Mouse (Mus musculus): ENCODE data around the gene Akt3.
A peak's percentile ranks its signal among the peaks of the same experiment; 100 is the strongest.

Gene Akt3

DNA sequence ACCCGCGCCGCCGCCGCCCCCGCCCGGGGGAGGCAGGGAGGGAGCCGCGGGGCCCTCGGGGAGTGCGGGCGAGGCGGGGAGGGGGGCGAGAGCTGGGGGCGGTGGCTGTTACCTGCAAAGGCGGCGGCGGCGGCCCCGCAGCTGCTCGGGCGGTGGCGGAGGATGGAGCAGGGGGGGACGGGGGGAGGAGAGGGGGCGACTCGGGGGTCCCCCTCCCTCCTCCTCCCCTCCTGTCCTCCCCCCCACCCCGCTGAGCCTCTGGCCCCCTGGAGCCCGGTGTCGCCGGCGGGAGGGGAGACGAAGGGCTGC is at the start of gene Akt3:
Akt3 (minus strand) TSS at position 170 of the 309 bp plus-strand sequence.
- DNase-seq (ENCODE audit: low spot score in 2 of 2): peak in 1 of 2 experiments; percentile 59

DNA sequence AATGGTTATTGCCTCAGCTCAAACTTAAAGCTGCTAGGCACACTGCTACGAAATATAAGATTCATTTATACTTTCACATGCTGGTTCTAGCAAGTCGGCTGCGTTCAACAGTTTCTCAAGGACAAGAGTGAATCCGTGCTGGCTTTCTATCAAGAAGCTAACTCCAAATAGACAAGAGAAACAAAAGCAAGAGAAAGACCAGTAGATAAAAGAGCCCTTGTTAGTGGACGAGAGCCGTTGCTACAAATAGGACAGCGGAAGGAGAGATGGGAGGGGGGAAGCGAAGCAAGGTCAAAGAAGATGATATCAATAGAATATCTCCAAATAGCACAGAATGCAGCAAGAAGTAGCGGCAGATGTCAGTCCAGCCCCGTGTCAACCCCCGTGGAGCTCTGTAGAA is 49.5 kb upstream of the Akt3 start:
- no peak for DNase-seq (ENCODE audit: low spot score in 2 of 2)

DNA sequence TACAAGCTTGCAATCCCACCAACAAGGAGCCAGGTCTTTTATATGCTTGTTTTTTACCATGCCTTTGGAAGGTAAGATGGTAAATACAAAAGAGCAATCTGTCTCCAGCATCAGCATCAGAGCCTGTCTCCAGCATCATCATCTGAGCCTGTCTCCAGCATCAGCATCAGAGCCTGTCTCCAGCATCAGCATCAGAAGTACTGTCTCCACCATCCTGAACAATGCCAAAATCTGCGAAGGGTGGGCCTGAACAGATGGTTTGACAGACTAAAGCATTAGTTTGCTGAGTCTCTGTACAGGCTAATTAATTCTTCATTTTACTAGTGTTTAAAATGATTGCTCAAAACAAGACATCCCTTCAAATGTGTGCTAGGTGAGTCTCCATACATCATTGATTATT is 40.2 kb upstream of the Akt3 start:
- DNase-seq (ENCODE audit: low spot score in 2 of 2): no peak

DNA sequence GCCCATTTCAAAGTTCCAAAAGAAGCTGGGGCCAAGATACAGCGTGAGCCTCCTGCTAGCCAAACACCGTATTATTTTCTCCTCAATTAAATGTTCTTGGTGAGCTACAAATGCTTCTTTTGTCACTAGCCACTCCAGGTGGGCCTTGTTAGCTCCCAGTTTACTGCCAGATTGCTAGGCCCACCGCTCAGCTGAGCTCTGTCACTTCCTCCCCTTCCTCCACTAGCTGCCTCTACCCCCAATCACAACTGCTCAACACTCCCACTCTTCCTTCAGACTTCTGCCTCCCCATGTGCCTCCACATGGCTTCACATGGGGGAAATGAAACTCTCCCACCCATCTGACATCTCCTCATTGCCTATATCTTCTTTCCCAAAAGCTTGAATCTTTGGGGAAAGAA is 28.8 kb upstream of the Akt3 start:
- DNase-seq (ENCODE audit: low spot score in 2 of 2): no peak

DNA sequence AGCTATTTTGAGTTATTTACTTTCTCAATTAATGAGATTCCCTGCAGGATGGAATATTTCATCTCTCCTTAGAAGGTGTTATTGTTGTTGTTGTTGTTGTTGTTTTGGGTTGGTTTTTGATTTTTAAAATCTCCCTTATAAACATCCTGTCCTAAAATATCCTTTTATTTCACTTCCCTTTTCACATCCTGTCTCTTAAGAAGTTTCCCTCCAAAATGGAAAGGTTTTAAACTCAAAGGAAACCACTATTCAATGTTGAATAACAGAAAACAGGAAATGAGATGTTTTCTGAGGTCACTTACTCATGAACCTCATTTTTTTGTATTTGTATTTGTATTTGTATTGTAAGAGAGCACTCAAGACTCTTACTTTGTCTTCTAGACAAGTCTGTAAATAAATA is 23.9 kb upstream of the Akt3 start:
- no peak for DNase-seq (ENCODE audit: low spot score in 2 of 2)

DNA sequence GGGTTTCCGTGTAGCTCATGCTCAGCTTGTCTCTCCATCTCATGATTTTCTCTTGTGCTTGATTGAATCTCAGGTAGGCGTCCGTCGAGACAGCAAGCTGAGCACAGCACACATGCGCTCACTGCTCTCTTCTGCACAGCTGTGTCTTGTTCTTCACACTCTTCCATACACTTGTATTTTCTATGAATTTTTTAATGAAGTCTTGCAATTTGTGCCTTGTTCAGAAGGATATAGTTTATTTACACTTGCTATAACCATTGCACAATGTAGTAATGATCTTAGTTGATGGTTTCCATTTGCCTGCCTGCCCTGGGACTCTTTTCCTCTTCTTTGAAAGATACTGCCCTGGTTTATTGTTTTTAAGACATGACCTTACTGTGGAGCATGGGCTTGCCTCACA is 19.4 kb upstream of the Akt3 start:
- DNase-seq (ENCODE audit: low spot score in 2 of 2): no peak

DNA sequence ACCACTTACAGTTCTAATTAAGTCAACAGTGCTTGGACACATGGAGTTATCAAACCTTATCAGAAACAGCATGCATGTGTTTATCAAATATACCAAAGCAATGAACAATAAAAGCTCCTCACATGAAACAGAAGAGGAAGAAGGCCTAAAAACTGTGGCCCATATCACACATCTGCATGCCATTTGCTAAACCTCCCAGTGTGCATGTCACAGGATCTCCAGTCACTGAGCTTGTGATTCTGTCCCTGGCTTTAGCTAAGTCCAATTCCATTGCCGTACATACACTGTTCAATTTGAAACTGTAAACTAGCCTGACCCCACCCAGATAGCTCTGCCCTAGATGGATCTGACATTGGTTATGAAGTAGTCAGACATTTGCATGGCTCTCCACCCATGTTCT is 9.6 kb upstream of the Akt3 start:
- DNase-seq (ENCODE audit: low spot score in 2 of 2): no peak

DNA sequence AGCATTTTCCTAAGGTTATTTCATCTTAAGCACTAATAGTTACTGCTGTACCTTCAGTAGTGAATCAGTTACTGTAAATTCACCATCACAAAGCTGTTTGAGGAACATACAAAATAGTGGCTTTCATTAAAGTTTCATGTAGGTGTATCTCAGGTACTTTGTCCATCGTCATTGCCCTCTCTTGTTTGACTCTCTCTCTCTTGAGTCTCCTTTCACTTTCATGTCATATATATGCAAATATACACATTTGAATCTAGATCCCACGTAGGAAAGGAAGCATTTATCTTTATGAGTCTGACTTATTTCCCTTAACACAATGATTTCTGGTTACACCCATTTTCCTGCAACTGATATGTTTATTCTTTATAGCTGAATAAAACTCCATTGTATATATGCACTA is 4.9 kb upstream of the Akt3 start:
- DNase-seq (ENCODE audit: low spot score in 2 of 2): no peak

DNA sequence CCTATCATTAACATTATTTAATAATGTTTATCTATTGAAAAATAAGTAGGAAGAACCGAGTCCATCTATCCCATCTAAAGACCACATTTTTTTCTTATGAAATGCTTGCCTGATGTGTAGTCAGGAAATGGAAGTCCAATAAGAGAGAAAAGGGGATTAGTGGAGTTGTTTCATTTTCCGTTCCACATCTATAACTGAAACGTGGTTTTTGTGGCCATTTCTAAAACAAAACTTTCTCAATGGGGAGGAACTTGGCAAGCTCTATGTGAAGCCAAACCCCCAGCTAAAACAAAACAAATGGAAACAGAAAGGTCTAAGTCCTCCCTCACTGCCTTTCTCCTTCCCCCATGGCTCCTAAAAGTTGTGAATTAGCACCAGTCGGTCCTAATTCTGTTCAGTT is 2.8 kb upstream of the Akt3 start:
- DNase-seq (ENCODE audit: low spot score in 2 of 2): no peak

DNA sequence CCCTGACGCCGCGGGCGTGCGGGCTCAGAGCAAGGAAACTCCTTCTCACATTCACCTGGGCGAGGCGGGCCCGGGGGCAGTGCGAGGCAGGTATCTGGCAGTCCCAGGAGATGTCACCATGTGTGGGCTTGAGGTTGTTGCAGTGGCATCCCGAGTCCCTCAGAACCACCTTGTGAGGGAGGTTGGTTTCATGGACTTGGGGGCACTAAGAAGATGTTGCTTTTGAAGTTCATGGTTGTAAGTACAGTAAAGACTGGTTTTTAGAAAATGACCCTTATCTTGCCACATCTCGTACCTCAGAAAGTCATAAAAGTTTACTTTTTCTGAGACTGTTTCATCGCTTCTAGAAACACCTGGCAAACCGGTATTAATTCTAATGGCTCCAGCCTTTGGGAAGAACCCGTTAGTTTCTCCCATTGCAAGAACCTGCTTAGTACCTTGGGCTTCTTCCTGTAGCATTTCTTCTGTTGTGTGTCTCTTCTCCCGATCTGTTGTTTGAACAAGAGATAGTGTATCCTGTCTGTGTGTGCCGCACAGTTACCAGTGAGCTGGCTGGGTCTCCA is 1.1 kb upstream of the Akt3 start:
- no peak for DNase-seq (ENCODE audit: low spot score in 2 of 2)

DNA sequence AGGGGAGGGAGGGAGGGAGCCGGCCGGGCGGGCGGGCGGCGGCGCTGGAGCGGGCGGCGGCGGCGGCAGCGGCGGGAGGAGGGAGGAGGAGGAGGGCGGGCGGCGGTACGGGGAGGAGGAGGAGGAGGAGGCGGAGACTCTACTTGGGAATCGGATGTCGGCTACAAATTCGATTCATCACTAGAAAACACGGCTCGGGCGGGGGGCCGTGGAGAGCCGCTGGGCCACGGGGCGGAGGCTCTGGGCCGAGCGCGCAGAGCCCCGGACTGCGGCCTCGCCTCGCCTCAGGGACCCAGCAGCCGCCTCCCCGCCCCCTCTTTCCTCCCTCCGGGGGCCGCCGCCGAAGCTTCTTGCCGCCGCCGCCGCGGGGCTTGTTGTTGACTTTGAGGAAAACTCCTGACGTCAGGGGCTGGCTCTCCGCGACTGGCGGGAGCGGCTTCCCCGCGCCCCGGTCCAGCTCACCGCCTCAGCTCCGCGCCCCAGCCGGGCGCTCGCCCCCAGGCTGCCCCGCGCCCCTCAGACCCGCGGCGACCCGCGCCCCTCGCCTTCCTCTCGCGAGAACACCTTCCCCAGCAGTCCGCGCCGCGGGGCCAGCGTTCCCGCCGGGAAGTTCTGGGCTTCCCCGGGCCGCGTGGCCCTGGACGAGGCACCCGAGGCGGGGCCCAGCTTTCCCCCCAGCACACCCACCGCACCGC is 487 bp upstream of the Akt3 start:
- DNase-seq (ENCODE audit: low spot score in 2 of 2): peak; percentile 80 to 84

DNA sequence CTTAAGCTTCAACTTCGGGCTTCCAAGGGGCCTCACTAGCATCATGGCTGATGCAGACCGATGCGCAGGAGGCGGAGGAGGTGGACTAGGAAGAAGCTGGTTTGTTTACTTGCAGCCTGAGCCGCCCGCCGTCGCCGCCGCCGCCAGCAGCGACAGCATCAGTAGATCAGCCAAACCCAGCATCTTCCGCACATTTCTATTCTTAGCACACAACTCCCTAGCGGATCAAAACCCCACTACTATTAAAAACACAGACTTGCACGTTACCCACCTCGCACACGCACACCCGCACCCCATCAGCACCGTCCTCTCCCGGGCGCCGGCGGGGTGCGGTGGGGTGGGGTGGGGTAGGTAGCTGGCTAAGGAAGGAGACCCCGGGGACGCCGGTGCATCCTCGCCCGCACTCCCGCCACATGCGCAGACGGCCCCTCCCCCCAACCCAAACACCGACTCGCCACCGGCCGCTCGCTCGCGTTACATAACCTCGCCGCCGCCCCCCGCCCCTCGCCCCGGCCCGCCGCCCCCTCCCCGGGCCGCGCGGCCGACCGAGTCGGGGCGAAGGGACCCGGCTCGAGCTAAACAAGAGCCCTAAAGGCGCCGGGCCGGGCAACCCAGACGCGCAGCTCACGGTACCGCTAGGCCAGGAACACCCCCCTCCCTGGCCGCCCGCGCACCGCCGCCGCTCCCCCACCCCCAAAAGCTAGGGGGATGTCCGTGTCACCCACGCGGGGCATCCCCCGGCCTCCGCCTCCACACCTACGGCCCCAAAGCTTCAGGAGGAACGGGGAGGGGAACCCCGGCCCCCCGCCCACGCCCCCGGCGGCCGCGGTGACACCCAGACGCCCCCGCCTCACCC is 597 bp downstream of the Akt3 start:
- peak; percentile 47 to 69 for DNase-seq (ENCODE audit: low spot score in 2 of 2)

DNA sequence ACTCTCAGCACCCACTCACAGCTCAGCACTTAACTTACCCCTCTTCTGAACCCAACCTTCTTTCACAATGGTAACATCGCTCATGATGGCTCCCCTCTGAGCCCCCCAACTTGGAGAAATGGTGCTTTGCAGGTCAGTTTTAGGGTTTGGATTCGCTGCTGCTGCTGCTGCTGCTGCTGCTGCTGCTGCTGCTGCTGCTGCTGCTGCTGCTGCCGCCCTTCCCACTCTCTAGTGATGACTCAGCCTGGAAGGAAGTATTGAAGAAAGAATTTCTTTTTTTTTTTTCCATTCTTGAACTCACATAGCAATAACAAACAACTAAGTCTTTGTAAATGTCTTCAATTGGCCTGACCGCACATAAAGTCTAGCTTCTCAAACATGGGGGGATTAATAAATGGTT is 9.4 kb downstream of the Akt3 start:
- DNase-seq (ENCODE audit: low spot score in 2 of 2): no peak

DNA sequence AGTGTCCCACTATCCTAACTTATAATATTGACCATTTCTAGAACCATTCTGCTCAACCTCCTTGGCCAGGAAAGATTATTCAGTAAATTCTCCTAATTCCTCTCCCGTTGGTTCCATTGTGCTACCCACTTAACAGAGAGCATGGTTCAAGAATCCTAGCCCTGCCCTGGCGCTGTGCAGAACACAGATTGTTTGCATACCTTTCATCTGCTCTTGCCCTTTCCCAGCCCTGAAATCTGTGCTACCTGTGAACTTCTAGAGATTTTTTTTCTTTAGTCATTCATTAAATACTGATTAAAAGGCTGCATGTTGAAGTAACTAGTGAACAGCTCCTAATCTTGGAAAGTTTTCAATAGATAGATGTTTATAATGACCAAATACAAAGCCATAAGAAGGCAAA is 19.6 kb downstream of the Akt3 start:
- no peak for DNase-seq (ENCODE audit: low spot score in 2 of 2)

DNA sequence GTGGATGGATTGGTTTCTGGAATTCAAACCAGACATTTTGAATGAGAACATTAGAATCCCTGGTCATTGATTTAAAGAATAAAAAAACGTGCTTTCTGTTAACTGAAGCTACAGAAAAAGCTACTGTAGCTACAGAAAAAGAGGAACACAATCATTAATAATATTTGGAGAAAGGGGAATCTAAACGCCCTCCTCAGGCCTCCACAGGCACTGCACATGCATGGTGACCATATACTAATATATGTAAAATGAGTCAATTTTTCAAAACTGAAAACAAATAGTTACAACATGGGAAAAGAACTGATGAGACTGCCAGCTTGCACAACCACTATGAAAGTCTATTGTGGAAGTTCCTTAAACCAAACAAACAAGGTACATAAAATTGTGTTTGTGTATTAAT is 21.3 kb downstream of the Akt3 start:
- peak in 1 of 2 experiments; percentile 17 for DNase-seq (ENCODE audit: low spot score in 2 of 2)

DNA sequence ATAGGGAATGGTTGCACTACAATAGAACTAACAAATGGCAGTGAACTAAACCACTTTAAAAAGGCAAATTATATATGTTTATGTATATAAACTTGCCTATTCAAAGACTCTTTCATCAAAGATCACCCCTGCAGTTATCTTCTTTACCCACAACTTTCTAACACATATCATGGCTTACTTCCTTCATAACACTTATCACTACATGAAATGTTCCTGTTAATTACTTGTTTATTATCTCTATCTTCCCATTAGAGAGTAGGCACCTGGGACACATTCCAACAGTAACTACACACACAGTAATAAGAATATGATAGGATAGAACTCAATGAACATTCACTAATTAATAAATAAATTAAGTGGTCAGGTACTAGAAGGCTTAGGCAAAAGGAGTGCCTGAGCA is 21.8 kb downstream of the Akt3 start:
- no peak for DNase-seq (ENCODE audit: low spot score in 2 of 2)

DNA sequence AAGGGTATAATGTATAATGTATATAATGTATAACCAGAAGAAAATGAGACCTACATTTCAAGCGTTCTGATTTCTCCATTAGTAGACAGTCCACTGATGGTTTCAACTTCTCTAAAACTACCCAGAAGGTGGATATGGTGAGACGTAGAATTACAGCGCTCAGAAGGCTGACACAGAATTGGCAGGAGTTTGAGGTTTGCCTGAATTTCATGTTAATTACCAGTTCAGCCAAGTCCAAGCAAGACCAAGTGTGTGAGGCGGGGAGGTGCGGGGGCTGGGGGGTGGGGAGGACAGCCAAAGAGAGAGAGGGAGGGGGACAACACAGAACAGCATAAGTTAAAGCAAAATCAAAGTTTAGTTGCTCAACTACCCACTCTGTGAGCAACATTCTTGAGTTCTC is 23.5 kb downstream of the Akt3 start:
- no peak for DNase-seq (ENCODE audit: low spot score in 2 of 2)

DNA sequence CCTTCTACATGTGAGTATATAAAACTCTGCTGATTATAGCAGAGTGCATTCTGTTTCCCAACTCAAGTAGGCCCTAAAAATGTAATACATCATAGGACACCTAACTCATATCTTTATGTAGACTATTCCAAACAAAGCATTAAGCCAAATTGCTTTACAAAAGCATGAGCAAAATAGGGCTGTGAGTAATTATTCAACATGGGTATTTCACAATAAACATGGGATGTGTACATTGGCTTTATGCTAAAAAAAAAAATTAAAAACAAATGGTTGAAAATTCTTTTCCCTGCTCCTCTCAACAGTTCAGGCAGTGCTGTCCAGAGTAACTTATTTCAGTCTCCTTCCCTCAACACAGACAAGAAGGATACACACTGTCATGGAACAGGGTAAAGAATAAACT is 26.9 kb downstream of the Akt3 start:
- no peak for DNase-seq (ENCODE audit: low spot score in 2 of 2)

DNA sequence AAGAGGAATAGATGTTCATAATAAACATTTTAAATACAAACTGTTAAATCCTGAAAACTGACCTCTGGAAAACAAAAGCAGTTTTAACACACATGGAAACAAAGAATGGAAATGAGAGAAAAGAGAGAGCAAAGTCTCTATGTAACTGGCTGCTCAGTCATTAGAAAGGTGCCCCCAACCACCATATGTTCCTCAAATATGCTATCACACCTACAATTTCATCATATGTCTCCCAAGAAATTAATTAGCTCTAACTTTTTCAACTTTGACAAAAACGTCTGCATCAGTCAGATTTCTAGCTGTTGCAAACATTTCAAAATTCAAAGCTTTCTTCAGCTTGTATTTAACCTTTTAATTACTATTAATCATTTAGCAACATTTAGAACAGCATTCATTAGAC is 59.0 kb downstream of the Akt3 start:
- DNase-seq (ENCODE audit: low spot score in 2 of 2): no peak

DNA sequence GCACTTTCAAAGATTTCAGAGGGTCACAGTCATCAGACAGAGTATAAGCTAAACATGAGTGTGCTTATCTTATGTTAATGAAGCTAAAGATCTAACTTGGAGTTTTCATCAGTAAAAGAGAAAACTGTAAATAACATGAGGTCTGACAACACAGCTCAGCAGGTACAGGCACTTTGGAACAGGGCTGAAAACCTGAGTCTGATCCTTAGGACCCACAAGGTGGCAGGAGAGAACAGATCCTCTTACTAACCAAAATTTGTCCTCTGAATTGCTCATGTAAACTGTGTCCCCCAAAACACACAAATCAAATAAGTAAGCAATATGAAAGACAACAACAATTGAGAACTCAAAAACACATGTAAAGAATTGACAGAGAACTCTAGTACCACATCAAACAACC is 62.8 kb downstream of the Akt3 start:
- no peak for DNase-seq (ENCODE audit: low spot score in 2 of 2)

DNA sequence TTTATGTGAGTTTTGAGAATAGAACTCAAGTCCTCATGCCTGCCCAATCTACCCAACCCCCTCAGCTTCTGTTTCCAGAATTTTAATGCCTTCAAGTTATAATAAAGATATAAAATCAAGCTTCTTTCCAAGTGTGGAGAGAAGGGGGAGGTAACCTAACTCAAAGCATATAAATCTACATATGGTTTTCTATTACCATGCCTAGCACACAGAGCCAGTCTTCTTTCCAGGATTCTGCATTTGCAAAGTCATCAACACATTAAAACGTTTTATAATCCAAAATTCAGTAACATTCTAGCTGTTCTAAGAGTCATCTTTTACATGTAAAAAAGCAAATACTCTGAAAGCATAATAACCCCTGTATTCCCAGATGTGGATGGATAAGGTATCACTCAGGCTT is 63.7 kb downstream of the Akt3 start:
- DNase-seq (ENCODE audit: low spot score in 2 of 2): no peak

DNA sequence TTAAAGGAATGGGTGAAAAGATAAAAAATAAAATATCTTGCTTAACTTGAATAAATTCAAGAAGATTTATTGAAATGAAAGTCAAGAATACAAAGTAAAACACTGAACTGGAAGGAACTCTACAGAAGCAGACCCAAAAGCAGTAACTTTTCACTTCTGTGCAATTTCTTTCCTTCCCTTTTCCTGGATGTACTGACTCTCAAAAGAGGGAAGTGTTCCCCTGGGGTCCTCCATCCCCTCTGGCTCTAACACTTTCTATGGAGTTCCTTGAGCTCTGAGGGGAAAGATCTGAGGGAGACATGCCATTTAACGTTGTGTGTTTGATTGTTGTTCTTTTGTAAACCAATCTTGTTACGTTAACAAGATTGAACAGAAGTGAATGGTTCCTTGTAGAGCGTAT is 66.4 kb downstream of the Akt3 start:
- no peak for DNase-seq (ENCODE audit: low spot score in 2 of 2)

DNA sequence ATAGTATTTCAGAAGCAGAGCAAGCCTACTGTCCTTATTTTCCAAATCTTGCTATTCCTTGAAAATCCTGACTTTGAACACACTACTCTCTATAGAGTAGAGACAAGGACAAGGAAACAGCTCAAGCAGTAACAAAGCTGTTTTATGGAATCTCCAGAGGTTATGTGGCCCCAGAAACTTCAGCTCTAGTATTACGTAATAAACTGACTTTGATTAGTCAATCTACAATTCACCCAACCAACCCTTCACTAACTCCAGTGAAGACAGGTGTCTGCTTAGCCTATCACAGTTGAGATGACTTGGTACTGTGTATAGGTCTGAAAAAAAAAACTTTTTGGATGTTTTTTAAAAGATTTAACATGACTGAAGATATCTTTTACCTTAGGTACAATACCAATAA is 67.6 kb downstream of the Akt3 start:
- no peak for DNase-seq (ENCODE audit: low spot score in 2 of 2)

All from spleen, postnatal 10 days (tissue).